Mouse (Mus musculus) CD4-positive, CD25-positive, alpha-beta regulatory T cell, adult 2 months (primary cell): ENCODE data around the gene Olfr478.
"Not testable (repeated sequence)": the region's sequence is repeated elsewhere in the genome, so short reads cannot be mapped to it uniquely, and the experiment has no call there.

Experiments
- DNase-seq: peaks from one replicate; pipeline ENCODE4 v3.0.0-alpha.2; 2012; ENCODE audit warnings: low read depth, low spot score

Gene Olfr478

GRCm38 (mm10) chr7:108033889-108034288, at the start of gene Olfr478:
Gene Olfr478, minus strand, starts transcription at chr7:108033989.
- no peak for DNase-seq

GRCm38 (mm10) chr7:108079555-108079954, 45.8 kb upstream of the Olfr478 start, which contains the start of gene Olfr481:
Gene Olfr481, plus strand, starts transcription at chr7:108079855.
- no peak for DNase-seq

- DNase-seq = no peak
These were observed 33.5 kb upstream of the Olfr478 start, which contains the start of gene Olfr480 for GRCm38 (mm10) chr7:108067246-108067645. Gene Olfr480, minus strand, starts transcription at chr7:108067346.

GRCm38 (mm10) chr7:108050393-108050792, 16.6 kb upstream of the Olfr478 start, which contains the start of gene Olfr479:
Gene Olfr479, plus strand, starts transcription at chr7:108050693.
- DNase-seq = no peak

- DNase-seq = not testable (repeated sequence)
These were observed 19.5 kb downstream of the Olfr478 start for GRCm38 (mm10) chr7:108014256-108014655.

GRCm38 (mm10) chr7:107986393-107986792, 47.4 kb downstream of the Olfr478 start, which contains the start of gene Olfr477:
Gene Olfr477, plus strand, starts transcription at chr7:107986693.
- DNase-seq = no peak
